Mouse (Mus musculus) midbrain, postnatal 0 days (tissue): ENCODE results near the gene Igfbp7. TPM values are rescaled to one million over a fixed set of nuclear protein-coding genes. Genes with fewer than 3 reads are reported as not detected.

ENCODE experiments used
- ATAC-seq: fragments of 200-750 bp; cut with Nextera tagmentation; 2 replicates; pipeline ENCODE4 v1.8.0; 2017; ENCODE audit warnings: moderate number of reproducible peaks, mild to moderate bottlenecking, moderate TSS enrichment, moderate library complexity; ENCODE audit not compliant: low FRiP score
- DNase-seq: peaks from one replicate; pipeline ENCODE4 v3.0.0-alpha.2; 2015; ENCODE audit warnings: low spot score
- H3K27ac ChIP-seq: fragments of 300-500 bp; sonication (generic); 2 replicates; pipeline ENCODE4 v1.5.1; 2014; ENCODE audit warnings: low read depth, mild to moderate bottlenecking, low read length, mixed read lengths
- H3K27me3 ChIP-seq: fragments of 300-500 bp; sonication (generic); 2 replicates; pipeline ENCODE4 v1.6.1; 2014; ENCODE audit warnings: low read length, control low read depth, mixed read lengths; ENCODE audit not compliant: insufficient read depth
- H3K36me3 ChIP-seq: fragments of 300-500 bp; sonication (generic); 2 replicates; pipeline ENCODE4 v1.6.1; 2014; ENCODE audit warnings: low read length, control low read depth, mixed read lengths; ENCODE audit not compliant: insufficient read depth
- H3K4me1 ChIP-seq: fragments of 300-500 bp; sonication (generic); 2 replicates; pipeline ENCODE4 v1.6.1; 2014; ENCODE audit warnings: mild to moderate bottlenecking, control low read depth, antibody characterized with exemption, low read length, mixed read lengths; ENCODE audit not compliant: insufficient read depth
- H3K4me2 ChIP-seq: fragments of 300-500 bp; sonication (generic); 2 replicates; pipeline ENCODE4 v1.6.1; 2014; ENCODE audit warnings: low read depth, mild to moderate bottlenecking, low read length, mixed read lengths; ENCODE audit not compliant: poor library complexity, severe bottlenecking
- H3K4me3 ChIP-seq: fragments of 300-500 bp; sonication (generic); 2 replicates; pipeline ENCODE4 v1.5.1; 2014; ENCODE audit warnings: low read depth, mild to moderate bottlenecking, low read length, moderate library complexity
- H3K9ac ChIP-seq: fragments of 300-500 bp; sonication (generic); replicated peaks from 2 replicates; pipeline ENCODE4 v1.6.1; 2014; ENCODE audit warnings: mild to moderate bottlenecking, low read length, moderate library complexity, mixed read lengths; ENCODE audit not compliant: poor library complexity, severe bottlenecking
- H3K9me3 ChIP-seq: fragments of 300-500 bp; sonication (generic); 2 replicates; pipeline ENCODE4 v1.6.1; 2016; ENCODE audit warnings: low read length, control low read depth
- CTCF ChIP-seq: IDR thresholded peaks from 2 replicates; pipeline ENCODE4 v1.5.1; 2016; ENCODE audit warnings: antibody characterized with exemption, mild to moderate bottlenecking
- WGBS: fragments of 180-500 bp; shearing (Covaris S2); extraction: QIAGEN DNeasy Blood & Tissue Kit; methylation state at CpG from one replicate; pipeline ENCODE4 v1.1.7; 2014; 5-methylcytosine and 5-hydroxymethylcytosine counted together
- polyA plus RNA-seq: library from polyadenylated mRNA; unstranded; fragments of >200 nt; fragmentation: Nextera tagmentation; extraction: Ambion mirVana; gene quantifications from 2 replicates; pipeline ENCODE4 v1.2.1, GENCODE M21; 2015
- total RNA-seq: library from RNA; depleted of rRNA; stranded (reverse); fragments of >200 nt; gene quantifications from 2 replicates; pipeline ENCODE4 v1.2.3, GENCODE M21; 2014; rRNA removed

The Igfbp7 gene
- total RNA-seq (44.6 and 45.9 TPM in 2 replicates), polyA plus RNA-seq (77.3 and 81.3 TPM in 2 replicates)

DNA sequence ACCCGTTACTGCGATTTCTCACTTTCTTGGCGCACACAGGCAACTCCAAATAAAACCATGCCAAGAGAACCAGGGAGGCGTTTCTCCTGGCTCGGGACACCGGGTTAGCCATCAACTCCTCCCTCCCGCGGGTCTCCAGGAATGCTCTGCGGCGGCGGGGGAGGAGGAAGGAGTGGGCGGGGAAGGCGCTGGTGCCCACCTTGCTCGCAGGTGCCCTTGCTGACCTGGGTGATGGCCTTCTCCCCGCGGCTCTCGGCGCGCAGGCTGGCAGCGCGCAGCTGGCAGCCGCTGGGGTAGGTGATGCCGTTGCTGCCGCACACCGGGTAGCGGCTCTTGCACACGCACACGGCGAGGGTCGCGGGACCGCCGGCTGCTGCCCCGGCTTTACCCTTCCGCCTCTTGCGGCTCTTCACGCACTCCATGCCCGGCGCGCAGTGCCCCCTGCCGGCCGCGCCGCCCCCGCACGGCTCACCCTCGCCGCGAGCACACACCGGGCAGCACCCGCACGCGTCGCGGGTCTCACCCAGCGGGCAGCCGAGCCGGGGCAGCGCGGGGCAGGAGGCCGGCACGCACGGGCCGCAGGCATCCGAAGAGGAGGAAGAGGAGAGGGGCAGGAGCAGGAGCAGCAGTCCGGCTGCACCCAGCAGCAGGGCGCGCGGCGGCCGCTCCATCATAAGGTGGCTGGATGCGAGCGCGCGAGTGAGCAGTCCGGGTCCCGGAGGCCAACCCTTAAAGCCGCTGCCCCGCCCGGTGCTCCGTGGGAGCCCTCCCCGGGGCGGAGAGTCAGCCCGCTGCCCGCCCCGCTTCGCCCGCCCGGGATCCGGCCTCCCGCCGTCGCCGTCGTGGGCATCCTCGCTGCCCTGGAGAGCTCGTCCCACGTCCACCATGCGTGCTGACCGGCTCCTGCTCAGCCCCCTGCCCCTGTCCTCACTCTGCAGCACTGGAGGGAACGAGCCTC lies at the start of gene Igfbp7:
Gene Igfbp7, minus strand, starts transcription at position 701 of the 958 bp plus-strand sequence.
- peak; percentile 65 for TF ChIP-seq CTCF
- Histone ChIP-seq H3K9ac (peak within 1 kb of the TSS; percentile 50), H3K4me3 (peak within 1 kb of the TSS; percentile 65), H3K4me1 (no peaks in the 10 kb centered on the region), H3K27ac (no peak within 1 kb of the TSS), H3K4me2 (peak within 1 kb of the TSS; percentile 92), H3K27me3 (peaks cover 3% of the 10 kb centered on the region; the same call in 1 of the 2 replicates), H3K36me3 (no peaks in the 10 kb centered on the region), H3K9me3 (0 out of 2 replicates have a peak, but pooled peaks cover 5% of the 10 kb centered on the region)
- DNase-seq, result peak; percentile 53
- ATAC-seq, result peak; percentile 93
- WGBS, result 8% methylated on average over 72 of the region's 101 CpGs

DNA sequence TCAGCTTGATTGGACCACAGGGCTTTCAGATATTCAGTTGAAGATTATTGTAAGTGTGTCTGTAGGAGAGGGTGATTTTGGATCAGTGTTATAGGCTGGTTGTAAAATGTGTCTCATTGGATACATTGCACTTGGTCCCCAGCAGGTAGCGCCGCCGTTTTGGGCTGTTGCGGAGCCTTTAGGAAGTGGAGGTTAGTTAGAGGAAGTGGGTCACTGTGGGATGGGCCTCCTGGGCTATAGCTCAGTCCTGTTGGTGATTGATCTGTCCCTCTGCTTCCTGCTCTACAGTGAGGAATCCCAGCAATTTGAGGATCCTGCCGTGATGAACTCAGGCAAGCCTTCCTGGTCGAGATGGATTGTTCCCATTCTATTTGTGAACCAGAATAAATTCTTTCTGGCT lies 44.3 kb upstream of the Igfbp7 start:
- TF ChIP-seq CTCF, result no peak
- no peak overlapping the region for H3K4me3 ChIP-seq
- WGBS, result 92% methylated on average over 6 of the region's 6 CpGs
- ATAC-seq (no peak), DNase-seq (no peak)
- no peak overlapping the region for H3K9ac ChIP-seq
- H3K36me3 ChIP-seq, result no peaks in the 10 kb centered on the region
- H3K27me3 ChIP-seq, result no peaks in the 10 kb centered on the region
- no peak overlapping the region for H3K4me2 ChIP-seq
- H3K27ac ChIP-seq, result no peak overlapping the region
- no peaks in the 10 kb centered on the region for H3K4me1 ChIP-seq
- no peaks in the 10 kb centered on the region for H3K9me3 ChIP-seq

DNA sequence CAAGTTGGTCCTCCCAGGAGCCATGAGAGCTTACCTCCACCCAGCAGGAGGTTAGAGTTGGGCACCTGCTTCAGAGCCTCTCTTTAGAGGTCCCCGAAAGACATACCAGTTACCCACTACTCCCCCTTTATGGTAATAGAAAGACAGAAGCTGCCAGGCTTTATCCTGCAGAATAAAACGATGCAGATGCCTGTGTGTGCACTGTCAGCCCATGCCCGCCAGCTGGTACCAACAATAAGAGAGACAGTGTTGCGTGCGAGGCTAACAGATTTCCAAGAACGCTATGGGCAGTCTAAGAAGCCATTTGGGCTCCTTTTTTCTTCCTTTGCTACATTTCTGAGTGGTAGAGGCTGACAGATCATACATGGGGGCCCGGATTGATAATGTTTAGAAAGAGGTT lies 41.7 kb upstream of the Igfbp7 start:
- Histone ChIP-seq H3K9me3 (no peaks in the 10 kb centered on the region), H3K36me3 (no peaks in the 10 kb centered on the region), H3K4me2 (no peak overlapping the region), H3K27ac (no peak overlapping the region), H3K9ac (no peak overlapping the region), H3K4me3 (no peak overlapping the region), H3K4me1 (no peaks in the 10 kb centered on the region), H3K27me3 (no peaks in the 10 kb centered on the region)
- no peak for TF ChIP-seq CTCF
- 87% methylated on average over 7 of the region's 7 CpGs for WGBS
- DNase-seq (no peak), ATAC-seq (no peak)

DNA sequence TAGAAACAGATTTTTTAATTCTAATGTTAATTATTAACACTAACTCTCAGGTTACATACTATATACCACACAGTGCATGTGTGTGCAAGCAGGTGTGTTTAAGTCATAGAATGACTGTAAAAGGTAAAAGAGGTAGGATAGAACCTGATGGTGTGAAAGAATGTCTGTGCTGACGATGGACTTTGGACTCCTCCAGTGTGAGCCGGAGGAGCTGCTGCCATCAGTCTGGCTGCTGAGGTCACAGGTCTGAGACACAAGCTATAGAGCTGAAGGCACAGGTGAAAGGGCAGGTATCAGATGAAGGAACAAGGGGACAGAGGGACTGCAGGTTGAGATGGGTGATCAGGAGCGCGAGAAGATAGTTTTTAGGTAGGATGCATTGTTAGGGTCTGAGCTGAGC lies 37.6 kb upstream of the Igfbp7 start:
- Histone ChIP-seq H3K4me3 (no peak overlapping the region), H3K27ac (no peak overlapping the region), H3K9ac (no peak overlapping the region), H3K4me2 (no peak overlapping the region), H3K27me3 (no peaks in the 10 kb centered on the region), H3K4me1 (no peaks in the 10 kb centered on the region), H3K36me3 (no peaks in the 10 kb centered on the region), H3K9me3 (no peaks in the 10 kb centered on the region)
- TF ChIP-seq CTCF, result no peak
- no peak for DNase-seq
- 96% methylated on average over 4 of the region's 4 CpGs for WGBS
- no peak for ATAC-seq

DNA sequence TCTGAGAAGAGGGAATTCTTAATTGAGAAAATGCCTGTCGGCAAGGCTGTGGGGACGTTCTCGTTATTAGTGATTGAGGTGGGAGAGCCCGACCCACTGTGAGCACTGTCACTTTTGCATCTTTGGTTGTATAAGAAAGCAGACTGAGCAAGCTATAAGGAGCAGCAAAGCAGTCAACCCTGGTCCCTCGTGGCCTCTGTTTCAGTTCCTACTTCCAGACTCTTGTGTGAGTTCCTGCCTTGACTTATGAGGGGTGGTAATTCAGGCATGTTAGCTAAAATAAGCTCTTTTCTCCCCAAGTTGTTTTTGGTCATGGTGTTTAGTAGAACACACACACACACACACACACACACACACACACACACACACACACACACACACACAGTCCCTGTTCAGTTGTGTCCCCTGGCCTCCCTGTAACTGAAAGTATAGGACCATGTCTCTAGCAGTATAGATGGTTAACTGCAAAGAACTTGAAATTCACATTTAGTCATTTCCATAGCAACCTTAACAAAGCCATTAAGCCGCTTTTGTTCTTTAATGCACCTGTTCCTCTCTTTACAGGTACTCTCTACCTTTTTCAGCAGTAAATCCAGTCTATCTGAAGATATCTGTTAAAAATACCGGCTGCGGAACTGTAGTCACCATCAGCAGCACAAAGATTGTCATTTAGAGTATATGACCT lies 36.2 kb upstream of the Igfbp7 start:
- Histone ChIP-seq H3K36me3 (no peaks in the 10 kb centered on the region), H3K27ac (no peak overlapping the region), H3K9ac (no peak overlapping the region), H3K4me3 (no peak overlapping the region), H3K9me3 (no peaks in the 10 kb centered on the region), H3K4me2 (no peak overlapping the region), H3K4me1 (no peaks in the 10 kb centered on the region), H3K27me3 (no peaks in the 10 kb centered on the region)
- ATAC-seq (no peak), DNase-seq (no peak)
- 66% methylated on average over 8 of the region's 8 CpGs for WGBS
- TF ChIP-seq CTCF, result no peak
